Mouse (Mus musculus) kidney, postnatal 0 days (tissue): Measurements from ENCODE around the gene Prkce. TPM values are rescaled to one million over a fixed set of nuclear protein-coding genes. Genes with fewer than 3 reads are reported as not detected.

Experiments
- ATAC-seq: fragments of 200-750 bp; cut with Nextera tagmentation; replicated peaks from 2 replicates; pipeline ENCODE4 v1.8.0; 2017; ENCODE audit warnings: low read depth, moderate number of reproducible peaks, moderate TSS enrichment, moderate library complexity; ENCODE audit not compliant: low FRiP score
- DNase-seq: peaks from one replicate; pipeline ENCODE4 v3.0.0-alpha.2; 2016; ENCODE audit warnings: low spot score
- H3K27ac ChIP-seq: fragments of 300-500 bp; sonication (generic); 2 replicates; pipeline ENCODE4 v1.5.1; 2014; ENCODE audit warnings: mild to moderate bottlenecking
- H3K27me3 ChIP-seq: fragments of 300-500 bp; sonication (generic); 2 replicates; pipeline ENCODE4 v1.6.1; 2014; ENCODE audit warnings: low read length, mixed read lengths; ENCODE audit not compliant: insufficient read depth
- H3K36me3 ChIP-seq: fragments of 300-500 bp; sonication (generic); 2 replicates; pipeline ENCODE4 v1.6.1; 2014; ENCODE audit warnings: low read length, mixed read lengths; ENCODE audit not compliant: insufficient read depth
- H3K4me1 ChIP-seq: fragments of 300-500 bp; sonication (generic); replicated peaks from 2 replicates; pipeline ENCODE4 v1.6.1; 2014; ENCODE audit warnings: antibody characterized with exemption, low read length, mixed read lengths; ENCODE audit not compliant: insufficient read depth
- H3K4me2 ChIP-seq: fragments of 300-500 bp; sonication (generic); 2 replicates; pipeline ENCODE4 v1.6.1; 2014; ENCODE audit warnings: mild to moderate bottlenecking, low read length, moderate library complexity, mixed read lengths
- H3K4me3 ChIP-seq: fragments of 300-500 bp; sonication (generic); replicated peaks from 2 replicates; pipeline ENCODE4 v1.5.1; 2014; ENCODE audit warnings: low read depth, low read length
- H3K9ac ChIP-seq: fragments of 300-500 bp; sonication (generic); 2 replicates; pipeline ENCODE4 v1.6.1; 2014; ENCODE audit warnings: low read depth, low read length
- H3K9me3 ChIP-seq: fragments of 300-500 bp; sonication (generic); replicated peaks from 2 replicates; pipeline ENCODE4 v1.6.1; 2016; ENCODE audit warnings: low read length, inconsistent platforms, mixed read lengths
- CTCF ChIP-seq: IDR thresholded peaks from 2 replicates; pipeline ENCODE4 v1.5.1; 2016; ENCODE audit warnings: antibody characterized with exemption, low read depth, mild to moderate bottlenecking, moderate library complexity
- WGBS: fragments of 180-500 bp; shearing (Covaris S2); extraction: QIAGEN DNeasy Blood & Tissue Kit; methylation state at CpG from one replicate; pipeline ENCODE4 v1.1.7; 2014; 5-methylcytosine and 5-hydroxymethylcytosine counted together
- polyA plus RNA-seq: library from polyadenylated mRNA; unstranded; fragments of >200 nt; fragmentation: Nextera tagmentation; extraction: Ambion mirVana; gene quantifications from 2 replicates; pipeline ENCODE4 v1.2.1, GENCODE M21; 2015

Gene Prkce
- polyA plus RNA-seq, 1 experiment from 2014 or later = 6.0 TPM

DNA sequence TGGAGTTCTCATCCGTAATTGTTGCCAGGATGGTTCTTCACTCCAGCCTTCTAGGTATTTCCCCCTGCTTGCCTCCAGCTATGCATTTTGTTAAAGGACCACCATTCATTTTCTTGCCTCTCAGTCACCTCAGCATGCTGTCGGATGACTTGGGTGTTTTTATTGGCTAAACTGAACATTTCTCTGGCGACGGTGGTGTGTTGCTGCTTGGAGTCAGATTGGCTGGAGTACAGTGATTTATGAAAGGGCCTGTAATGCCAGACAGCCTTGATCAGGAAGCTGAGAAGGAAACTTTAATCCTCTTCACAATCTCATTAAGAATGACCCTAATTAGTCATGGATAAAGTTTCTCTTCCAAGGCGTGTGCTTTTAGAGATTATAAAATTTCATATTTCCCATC lies 342.3 kb downstream of the Prkce start:
- H3K4me2 ChIP-seq = no peak overlapping the region
- no peak overlapping the region for H3K9ac ChIP-seq
- WGBS = 20% methylated on average over 5 of the region's 5 CpGs
- H3K4me1 ChIP-seq = peaks cover 8% of the 10 kb centered on the region; the same call in 1 of the 2 replicates
- H3K36me3 ChIP-seq = no peaks in the 10 kb centered on the region
- no peak for TF ChIP-seq CTCF
- no peak overlapping the region for H3K4me3 ChIP-seq
- ATAC-seq = no peak
- peak; percentile 60 for DNase-seq
- H3K9me3 ChIP-seq = no peaks in the 10 kb centered on the region
- H3K27me3 ChIP-seq = no peaks in the 10 kb centered on the region
- no peak overlapping the region for H3K27ac ChIP-seq

DNA sequence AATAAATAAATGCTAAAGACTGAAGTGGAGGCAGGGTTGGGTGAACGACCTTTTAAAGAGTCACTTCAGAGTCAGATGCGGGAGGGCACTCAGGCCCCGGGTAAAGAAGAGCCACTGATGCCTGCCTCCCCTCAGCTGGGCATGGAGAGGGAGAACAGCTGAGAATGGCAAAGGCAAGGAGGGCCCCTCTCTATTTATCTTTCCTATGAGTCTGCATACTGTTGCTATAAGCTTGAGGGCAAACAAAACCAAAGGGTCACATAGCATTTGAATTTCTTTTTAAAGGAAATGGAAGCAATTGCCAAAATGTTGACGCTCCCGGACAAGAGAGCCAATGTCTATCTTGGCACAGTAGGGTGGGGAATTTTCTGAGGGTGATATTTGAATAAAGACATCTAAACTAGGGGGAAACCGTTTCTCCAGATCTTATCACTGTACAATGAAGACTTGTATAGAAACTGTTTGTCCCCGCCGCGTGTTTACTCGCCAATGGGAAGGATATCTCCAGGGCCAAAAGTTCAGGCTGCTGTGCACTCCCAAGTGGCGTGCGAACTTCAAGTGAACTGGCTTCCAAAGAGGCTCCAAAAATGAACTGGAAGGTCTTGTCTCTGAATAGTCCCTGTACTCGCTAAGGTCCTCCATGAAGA lies 347.5 kb downstream of the Prkce start:
- no peak for DNase-seq
- H3K4me2 ChIP-seq = no peak overlapping the region
- no peaks in the 10 kb centered on the region for H3K9me3 ChIP-seq
- WGBS = 57% methylated on average over 13 of the region's 13 CpGs
- no peak for ATAC-seq
- H3K9ac ChIP-seq = no peak overlapping the region
- no peak overlapping the region for H3K4me3 ChIP-seq
- peak overlapping the region; percentile 47; the same call in 1 of the 2 replicates for H3K27ac ChIP-seq
- no peaks in the 10 kb centered on the region for H3K27me3 ChIP-seq
- peaks cover 2% of the 10 kb centered on the region; the same call in 1 of the 2 replicates for H3K4me1 ChIP-seq
- no peaks in the 10 kb centered on the region for H3K36me3 ChIP-seq
- TF ChIP-seq CTCF = no peak

DNA sequence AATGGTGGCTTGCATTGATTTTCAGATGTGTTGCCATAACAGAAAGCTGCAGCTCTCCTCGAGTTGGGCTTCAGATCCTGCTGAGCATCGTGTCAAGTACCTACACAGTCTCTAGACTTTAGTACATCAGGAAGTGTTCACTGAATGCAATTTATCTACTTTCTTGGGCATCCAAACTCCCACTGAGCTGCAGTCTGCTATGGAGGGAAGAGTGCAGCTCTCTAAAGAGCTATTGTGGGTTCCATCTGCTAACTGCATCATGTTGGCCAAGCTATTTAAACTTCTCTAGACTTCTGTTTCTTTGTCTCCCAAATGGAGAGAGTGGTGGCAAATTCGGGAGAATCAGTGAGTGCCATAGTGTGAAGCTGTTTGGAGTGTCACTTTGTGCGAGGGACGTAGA lies 349.0 kb downstream of the Prkce start:
- no peak overlapping the region for H3K9ac ChIP-seq
- no peaks in the 10 kb centered on the region for H3K36me3 ChIP-seq
- WGBS = 81% methylated on average over 5 of the region's 5 CpGs
- no peak overlapping the region for H3K4me2 ChIP-seq
- no peak for DNase-seq
- H3K9me3 ChIP-seq = no peaks in the 10 kb centered on the region
- no peak overlapping the region for H3K27ac ChIP-seq
- ATAC-seq = no peak
- H3K4me3 ChIP-seq = no peak overlapping the region
- no peak for TF ChIP-seq CTCF
- H3K4me1 ChIP-seq = no peaks in the 10 kb centered on the region
- no peaks in the 10 kb centered on the region for H3K27me3 ChIP-seq

DNA sequence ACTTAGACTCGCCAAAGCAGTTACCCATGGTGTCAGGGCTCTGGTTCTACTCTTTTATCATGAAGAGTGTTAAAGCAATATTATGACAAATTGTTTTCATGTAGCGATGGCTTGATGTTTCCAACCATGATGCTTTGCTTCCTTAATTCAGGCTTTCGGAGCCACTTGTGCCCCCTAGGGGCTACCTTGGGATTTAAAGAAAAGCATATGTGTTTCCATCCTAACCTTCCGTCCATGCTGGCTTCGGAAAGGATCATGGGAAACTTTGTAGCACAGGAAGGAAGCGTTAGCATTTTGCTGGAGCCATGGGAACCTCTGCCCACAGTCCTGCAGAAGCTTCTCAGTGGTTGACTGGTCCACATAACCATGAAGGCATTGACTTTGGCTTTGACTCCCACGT lies 351.0 kb downstream of the Prkce start:
- Histone ChIP-seq H3K4me3 (no peak overlapping the region), H3K27ac (no peak overlapping the region), H3K4me2 (no peak overlapping the region), H3K36me3 (no peaks in the 10 kb centered on the region), H3K9ac (no peak overlapping the region), H3K9me3 (no peaks in the 10 kb centered on the region), H3K4me1 (no peaks in the 10 kb centered on the region), H3K27me3 (no peaks in the 10 kb centered on the region)
- DNase-seq = no peak
- peak; percentile 23; the same call in 1 of the 2 replicates for TF ChIP-seq CTCF
- 91% methylated on average over 7 of the region's 7 CpGs for WGBS
- ATAC-seq = no peak

DNA sequence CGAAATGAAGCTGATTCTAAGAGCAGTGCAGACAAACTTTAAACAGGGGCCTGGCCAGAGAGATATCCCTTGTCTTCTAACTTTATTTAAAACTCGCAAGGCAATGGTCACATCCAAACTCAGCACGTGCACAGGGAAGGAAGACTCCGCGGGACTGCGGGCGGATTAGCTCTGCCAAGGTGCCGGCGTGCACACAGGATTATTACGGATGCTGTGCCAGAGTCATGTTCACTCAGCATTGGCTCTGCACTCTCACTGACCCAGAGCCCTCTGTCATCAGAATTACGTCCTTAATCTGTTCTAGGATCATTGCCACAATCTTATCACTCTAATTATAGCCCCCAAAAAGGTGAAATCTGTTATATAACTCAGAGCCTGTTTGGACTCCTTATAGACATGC lies 353.7 kb downstream of the Prkce start:
- H3K27ac ChIP-seq = no peak overlapping the region
- H3K36me3 ChIP-seq = no peaks in the 10 kb centered on the region
- 88% methylated on average over 11 of the region's 11 CpGs for WGBS
- no peak overlapping the region for H3K4me3 ChIP-seq
- no peak overlapping the region for H3K9ac ChIP-seq
- H3K9me3 ChIP-seq = no peaks in the 10 kb centered on the region
- DNase-seq = no peak
- H3K4me2 ChIP-seq = no peak overlapping the region
- no peak for ATAC-seq
- no peak for TF ChIP-seq CTCF
- no peaks in the 10 kb centered on the region for H3K4me1 ChIP-seq
- H3K27me3 ChIP-seq = no peaks in the 10 kb centered on the region

DNA sequence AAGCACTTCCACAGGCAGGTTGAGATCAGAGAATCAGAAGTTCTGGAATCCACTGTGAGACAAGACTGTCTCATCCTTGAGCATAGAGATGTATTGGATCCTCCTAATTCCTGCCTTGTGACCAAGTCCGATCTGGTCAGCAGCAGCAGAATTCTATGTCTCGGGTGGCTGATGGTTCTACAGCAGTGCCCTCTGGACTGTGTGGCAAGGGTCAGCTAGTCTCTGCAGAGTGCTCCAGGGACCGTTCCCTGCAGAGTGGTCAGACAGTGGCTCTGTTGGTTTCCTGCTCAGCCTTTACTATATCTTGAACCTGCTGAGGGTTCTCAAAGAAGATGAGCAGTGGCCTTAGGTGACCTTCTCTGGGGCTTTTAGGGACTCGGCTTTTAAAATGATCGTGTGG lies 355.1 kb downstream of the Prkce start:
- H3K27ac ChIP-seq = no peak overlapping the region
- H3K9me3 ChIP-seq = no peaks in the 10 kb centered on the region
- DNase-seq = no peak
- H3K4me2 ChIP-seq = no peak overlapping the region
- no peaks in the 10 kb centered on the region for H3K4me1 ChIP-seq
- H3K27me3 ChIP-seq = no peaks in the 10 kb centered on the region
- H3K9ac ChIP-seq = no peak overlapping the region
- ATAC-seq = no peak
- TF ChIP-seq CTCF = no peak
- H3K36me3 ChIP-seq = no peaks in the 10 kb centered on the region
- H3K4me3 ChIP-seq = no peak overlapping the region
- 82% methylated on average over 5 of the region's 5 CpGs for WGBS

DNA sequence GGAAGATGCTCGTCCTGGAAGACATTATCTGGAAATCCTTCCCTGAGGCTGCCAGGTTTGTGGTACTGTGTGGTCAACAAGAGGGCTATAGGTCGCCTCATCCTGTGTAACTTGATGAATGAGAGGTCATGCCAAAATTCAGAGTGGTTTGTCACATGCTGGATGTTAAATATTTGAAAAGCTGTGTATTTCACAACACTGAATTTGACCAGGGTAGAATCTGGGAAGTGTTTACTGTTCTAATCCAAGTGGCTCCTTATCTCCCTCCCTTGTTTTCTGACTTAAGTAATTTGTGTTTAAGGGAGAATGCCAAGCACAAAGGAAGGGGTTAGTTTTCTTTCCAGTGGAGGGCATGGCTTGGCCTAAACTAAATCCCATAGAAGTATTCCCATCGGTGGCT lies 355.8 kb downstream of the Prkce start:
- WGBS = 89% methylated on average over 3 of the region's 3 CpGs
- Histone ChIP-seq H3K27me3 (no peaks in the 10 kb centered on the region), H3K27ac (no peak overlapping the region), H3K4me1 (0 out of 2 replicates have a peak, but pooled peaks cover 2% of the 10 kb centered on the region), H3K4me3 (no peak overlapping the region), H3K36me3 (no peaks in the 10 kb centered on the region), H3K9me3 (no peaks in the 10 kb centered on the region), H3K4me2 (no peak overlapping the region), H3K9ac (no peak overlapping the region)
- DNase-seq (no peak), ATAC-seq (no peak)
- TF ChIP-seq CTCF = no peak
